9 mouse cellular contexts compared by ENCODE assay signal in the genomic region with DNA sequence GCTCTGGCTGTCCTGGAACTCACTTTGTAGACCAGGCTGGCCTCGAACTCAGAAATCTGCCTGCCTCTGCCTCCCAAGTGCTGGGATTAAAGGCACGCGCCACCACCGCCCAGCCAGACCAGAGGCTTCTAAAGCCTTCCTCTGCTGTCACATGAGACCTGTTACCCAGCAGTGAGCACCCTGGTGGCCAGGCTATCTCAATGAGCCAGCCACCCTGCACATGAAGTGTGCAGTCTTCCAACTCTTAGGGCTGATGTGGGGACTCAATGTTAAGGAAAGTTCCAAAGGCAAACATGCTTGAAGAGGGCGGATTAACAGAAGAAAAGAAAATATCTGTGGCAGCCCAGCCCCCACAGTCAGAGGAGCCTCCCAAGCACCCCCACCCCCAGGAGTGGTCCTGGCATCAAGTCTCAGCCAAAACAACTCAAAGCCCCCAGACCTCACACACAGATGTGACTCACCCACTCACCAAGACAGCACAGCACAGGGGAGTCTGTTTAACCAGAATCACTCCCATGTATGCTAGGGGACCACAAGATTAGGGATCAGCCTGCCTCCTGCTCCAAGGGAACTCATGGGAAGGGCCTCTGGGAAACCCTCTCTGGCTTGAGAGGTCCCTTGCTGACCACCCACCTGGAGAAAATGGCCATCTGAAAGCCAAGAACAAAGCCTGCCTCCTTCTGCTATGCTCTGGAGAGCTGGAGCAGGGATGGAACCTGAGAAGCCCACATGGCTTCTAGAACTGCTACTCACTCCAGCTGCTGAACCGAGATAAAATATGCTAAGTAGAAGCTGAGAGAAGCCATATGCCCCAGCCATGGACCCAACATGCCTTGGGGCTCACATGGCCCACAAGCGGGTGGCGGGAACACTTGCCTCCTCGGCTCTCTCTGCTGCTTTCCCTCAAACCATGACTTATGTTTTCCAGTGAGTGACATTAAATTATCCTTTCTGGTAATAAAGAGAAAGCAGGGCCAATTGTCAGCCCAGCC.
DNase-seq lines count a peak whose midpoint lies in the region; ATAC-seq lines count a peak whose summit lies in the region.
"Had no signal": no experiment of that assay in that cellular context is flagged by ENCODE, and none has a peak within 500 bp of the region (broad histone marks: within the 10 kb centered on the region; RNA-seq: fewer than 3 reads in every experiment).

No protein-coding gene starts in this region.

- peaks cover under 1% of the 10 kb centered on the region; the same call in 1 of the 2 replicates for H3K36me3 ChIP-seq in forebrain, embryonic 10.5 days (replicated peaks)
- no peaks in the 10 kb centered on the region for H3K36me3 ChIP-seq in forebrain, embryonic 13.5 days (ENCODE audit: poor library complexity, severe bottlenecking)
- no peaks in the 10 kb centered on the region for H3K36me3 ChIP-seq in midbrain, embryonic 13.5 days
- H3K36me3 ChIP-seq in midbrain, embryonic 14.5 days (ENCODE audit: control insufficient read depth, insufficient read depth, low read length), result no peaks in the 10 kb centered on the region
- no peaks in the 10 kb centered on the region for H3K36me3 ChIP-seq in limb, embryonic 10.5 days
- no peaks in the 10 kb centered on the region for H3K36me3 ChIP-seq in stomach, embryonic 16.5 days (ENCODE audit: control insufficient read depth, insufficient read depth, low read length)

- H3K27me3 ChIP-seq in forebrain, embryonic 10.5 days (ENCODE audit: poor library complexity, severe bottlenecking), result no peaks in the 10 kb centered on the region
- no peaks in the 10 kb centered on the region for H3K27me3 ChIP-seq in forebrain, embryonic 13.5 days
- no peaks in the 10 kb centered on the region for H3K27me3 ChIP-seq in midbrain, embryonic 13.5 days
- H3K27me3 ChIP-seq in midbrain, embryonic 14.5 days (ENCODE audit: control insufficient read depth, insufficient read depth, low read length), result no peaks in the 10 kb centered on the region
- H3K27me3 ChIP-seq in limb, embryonic 10.5 days (ENCODE audit: low read depth, poor library complexity, severe bottlenecking), result no peaks in the 10 kb centered on the region
- H3K27me3 ChIP-seq in stomach, embryonic 16.5 days (ENCODE audit: control insufficient read depth, insufficient read depth, low read length), result no peaks in the 10 kb centered on the region

- WGBS in forebrain, embryonic 10.5 days, result 87% methylated on average over 9 of the region's 9 CpGs
- 81% methylated on average over 9 of the region's 9 CpGs for WGBS in forebrain, embryonic 13.5 days
- WGBS in midbrain, embryonic 13.5 days, result 78% methylated on average over 9 of the region's 9 CpGs
- WGBS in midbrain, embryonic 14.5 days, result 78% methylated on average over 9 of the region's 9 CpGs
- 79% methylated on average over 9 of the region's 9 CpGs for WGBS in limb, embryonic 10.5 days
- WGBS in stomach, embryonic 16.5 days, result 75% methylated on average over 9 of the region's 9 CpGs

- no peaks in the 10 kb centered on the region for H3K9me3 ChIP-seq in forebrain, embryonic 10.5 days
- H3K9me3 ChIP-seq in forebrain, embryonic 13.5 days (replicated peaks), result no peaks in the 10 kb centered on the region
- no peaks in the 10 kb centered on the region for H3K9me3 ChIP-seq in midbrain, embryonic 13.5 days
- H3K9me3 ChIP-seq in midbrain, embryonic 14.5 days (ENCODE audit: control insufficient read depth, low read length), result no peaks in the 10 kb centered on the region
- no peaks in the 10 kb centered on the region for H3K9me3 ChIP-seq in limb, embryonic 10.5 days (replicated peaks)
- 0 out of 2 replicates have a peak, but pooled peaks cover 2% of the 10 kb centered on the region for H3K9me3 ChIP-seq in stomach, embryonic 16.5 days (replicated peaks; ENCODE audit: control insufficient read depth, low read length)

- ATAC-seq in forebrain, embryonic 13.5 days, result no peak
- ATAC-seq in midbrain, embryonic 13.5 days, result no peak
- no peak for ATAC-seq in midbrain, embryonic 14.5 days (ENCODE audit: low FRiP score, low TSS enrichment)
- ATAC-seq in stomach, embryonic 16.5 days (ENCODE audit: insufficient read depth, low FRiP score), result peak; percentile 37; the same call in 1 of the 2 replicates

- H3K9ac ChIP-seq in forebrain, embryonic 13.5 days, result no peak overlapping the region
- no peak overlapping the region for H3K9ac ChIP-seq in midbrain, embryonic 13.5 days (replicated peaks)
- H3K9ac ChIP-seq in midbrain, embryonic 14.5 days (replicated peaks; ENCODE audit: low read length), result no peak overlapping the region
- no peak overlapping the region for H3K9ac ChIP-seq in stomach, embryonic 16.5 days (ENCODE audit: low read length)

- H3K4me2 ChIP-seq in forebrain, embryonic 13.5 days, result no peak overlapping the region
- H3K4me2 ChIP-seq in midbrain, embryonic 13.5 days (replicated peaks), result no peak overlapping the region
- no peak overlapping the region for H3K4me2 ChIP-seq in midbrain, embryonic 14.5 days (ENCODE audit: low read length)
- H3K4me2 ChIP-seq in stomach, embryonic 16.5 days (ENCODE audit: low read depth, low read length), result no peak overlapping the region

- no peak overlapping the region for H3K4me3 ChIP-seq in forebrain, embryonic 10.5 days
- H3K4me3 ChIP-seq in forebrain, embryonic 13.5 days, result no peak overlapping the region
- no peak overlapping the region for H3K4me3 ChIP-seq in midbrain, embryonic 13.5 days (replicated peaks)
- no peak overlapping the region for H3K4me3 ChIP-seq in midbrain, embryonic 14.5 days (replicated peaks; ENCODE audit: low read depth, low read length)
- no peak overlapping the region for H3K4me3 ChIP-seq in limb, embryonic 10.5 days
- no peak overlapping the region for H3K4me3 ChIP-seq in stomach, embryonic 16.5 days (replicated peaks; ENCODE audit: low read length)

- no peak for DNase-seq in forebrain, embryonic 10.5 days (ENCODE audit: extremely low spot score, low spot score)
- DNase-seq in midbrain, embryonic 14.5 days, result no peak
- no peak for DNase-seq in limb, embryonic 10.5 days (ENCODE audit: low spot score)
- DNase-seq in thymus, postnatal 0 days (ENCODE audit: low spot score), result no peak
- no peak for DNase-seq in cerebellum, postnatal 36 days
- DNase-seq: kidney, adult 18-20 months had no signal

- H3K4me1 ChIP-seq in forebrain, embryonic 10.5 days, result peaks cover 54% of the 10 kb centered on the region
- peaks cover 36% of the 10 kb centered on the region for H3K4me1 ChIP-seq in forebrain, embryonic 13.5 days
- peaks cover 36% of the 10 kb centered on the region for H3K4me1 ChIP-seq in midbrain, embryonic 13.5 days (replicated peaks)
- H3K4me1 ChIP-seq in midbrain, embryonic 14.5 days (ENCODE audit: control insufficient read depth, insufficient read depth, low read length), result peaks cover 12% of the 10 kb centered on the region
- peaks cover 39% of the 10 kb centered on the region for H3K4me1 ChIP-seq in limb, embryonic 10.5 days
- H3K4me1 ChIP-seq in stomach, embryonic 16.5 days (ENCODE audit: control insufficient read depth, insufficient read depth, low read length), result peaks cover 11% of the 10 kb centered on the region; the same call in 1 of the 2 replicates

- H3K27ac ChIP-seq in forebrain, embryonic 10.5 days, result peak overlapping the region; percentile 68
- H3K27ac ChIP-seq in forebrain, embryonic 13.5 days, result no peak overlapping the region
- peak overlapping the region; percentile 17; the same call in 1 of the 2 replicates for H3K27ac ChIP-seq in midbrain, embryonic 13.5 days
- no peak overlapping the region for H3K27ac ChIP-seq in midbrain, embryonic 14.5 days (replicated peaks; ENCODE audit: low read depth, low read length)
- H3K27ac ChIP-seq in limb, embryonic 10.5 days, result peak overlapping the region; percentile 76
- no peak overlapping the region for H3K27ac ChIP-seq in stomach, embryonic 16.5 days (ENCODE audit: low read length)

Comparison
In these comparisons a context has a peak if more than half of its experiments do, and no peak if none do; other contexts are left out.
1. H3K27ac ChIP-seq: peak in forebrain, embryonic 10.5 days (single experiment), midbrain, embryonic 13.5 days (single experiment) and limb, embryonic 10.5 days (single experiment); none in forebrain, embryonic 13.5 days (single experiment), midbrain, embryonic 14.5 days (single experiment) and stomach, embryonic 16.5 days (single experiment).